Mouse (Mus musculus): Measurements from ENCODE around the gene Cfap97d1. TPM values are rescaled to one million over a fixed set of nuclear protein-coding genes. Genes with fewer than 3 reads are reported as not detected.

The Cfap97d1 gene
- polyA plus RNA-seq, 1 experiment from 2014 or later, result not detected

DNA sequence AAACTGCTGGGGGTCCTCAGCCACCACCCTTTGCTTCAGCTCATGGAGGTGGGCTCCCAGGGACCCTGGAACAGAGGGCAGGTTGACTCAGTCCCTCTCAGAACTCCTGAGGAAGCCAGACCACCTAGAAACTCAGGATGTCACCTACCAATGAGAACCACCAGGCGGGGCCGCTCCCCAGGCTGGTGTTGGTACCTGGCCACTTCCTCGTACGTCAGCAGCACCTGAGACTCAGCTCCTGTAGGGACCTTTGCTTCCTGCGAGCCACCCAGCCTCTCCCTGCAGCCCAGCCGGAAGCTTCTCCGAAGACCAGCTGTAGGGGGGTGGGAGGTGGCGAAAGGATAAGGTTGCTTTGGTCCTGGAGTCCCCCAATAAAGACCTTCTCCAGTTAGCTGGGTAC lies 24.3 kb downstream of the Cfap97d1 start:
- ATAC-seq, result no peak
- H3K27ac ChIP-seq (ENCODE audit: low read depth), result no peak overlapping the region
- H3K4me3 ChIP-seq (ENCODE audit: low read depth, low read length), result no peak overlapping the region
- H3K4me2 ChIP-seq (ENCODE audit: low read depth, low read length), result no peak overlapping the region
- DNase-seq, result no peak
- TF ChIP-seq CTCF (IDR thresholded peaks at IDR 0.05; ENCODE audit: low read depth) (no peak), EP300 (IDR thresholded peaks at IDR 0.05; ENCODE audit: low read depth) (no peak)
- no peaks in the 10 kb centered on the region for H3K27me3 ChIP-seq (ENCODE audit: insufficient read depth, low read length)
- no peak overlapping the region for H3K9ac ChIP-seq (replicated peaks)
- H3K36me3 ChIP-seq (replicated peaks; ENCODE audit: insufficient read depth, low read length), result no peaks in the 10 kb centered on the region
- no peaks in the 10 kb centered on the region for H3K9me3 ChIP-seq (ENCODE audit: low read length)
- 83% methylated on average over 8 of the region's 8 CpGs for WGBS (ENCODE audit: insufficient replicate concordance)
- H3K4me1 ChIP-seq (ENCODE audit: insufficient read depth), result no peaks in the 10 kb centered on the region

DNA sequence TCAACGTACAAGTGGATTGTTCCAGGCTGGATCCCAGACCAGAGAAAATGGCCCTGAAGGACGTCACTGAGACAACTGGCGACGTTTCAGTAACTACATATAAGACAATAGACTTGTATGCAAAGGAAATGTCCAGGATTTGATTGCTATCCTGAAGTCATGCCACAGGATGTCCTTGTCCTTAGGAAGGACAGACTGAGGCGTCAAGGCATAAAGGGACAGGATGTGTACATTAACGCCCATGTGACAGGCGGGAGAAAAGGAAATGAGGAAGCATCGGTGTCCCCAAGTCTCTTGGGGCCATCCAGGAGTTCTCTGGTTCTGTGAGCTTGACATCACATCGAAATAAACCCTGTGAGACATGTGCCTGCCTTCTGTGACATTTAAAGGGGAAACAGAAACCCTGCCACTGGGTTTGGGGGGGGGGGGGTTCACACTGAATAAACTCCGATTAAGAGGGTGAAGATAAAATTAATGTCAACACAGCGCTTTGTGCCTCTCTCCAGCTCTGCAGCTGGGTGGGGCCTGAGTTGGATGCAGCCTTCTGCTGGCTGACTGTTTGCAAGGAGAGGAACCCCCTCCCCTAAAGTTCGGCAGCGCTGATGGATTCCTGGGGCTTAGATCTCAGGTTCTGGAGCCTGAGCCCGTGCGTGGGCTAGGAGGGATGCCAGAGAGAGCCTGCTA lies 25.0 kb downstream of the Cfap97d1 start:
- H3K4me2 ChIP-seq (ENCODE audit: low read depth, low read length), result no peak overlapping the region
- no peaks in the 10 kb centered on the region for H3K4me1 ChIP-seq (ENCODE audit: insufficient read depth)
- TF ChIP-seq CTCF (IDR thresholded peaks at IDR 0.05; ENCODE audit: low read depth), result no peak
- peak; percentile 63 for TF ChIP-seq EP300 (IDR thresholded peaks at IDR 0.05; ENCODE audit: low read depth)
- no peak overlapping the region for H3K27ac ChIP-seq (ENCODE audit: low read depth)
- no peak overlapping the region for H3K4me3 ChIP-seq (ENCODE audit: low read depth, low read length)
- WGBS (ENCODE audit: insufficient replicate concordance), result 64% methylated on average over 15 of the region's 15 CpGs
- no peaks in the 10 kb centered on the region for H3K9me3 ChIP-seq (ENCODE audit: low read length)
- H3K9ac ChIP-seq (replicated peaks), result no peak overlapping the region
- ATAC-seq (peak; percentile 27; the same call in 1 of the 2 replicates), DNase-seq (no peak)
- H3K36me3 ChIP-seq (replicated peaks; ENCODE audit: insufficient read depth, low read length), result no peaks in the 10 kb centered on the region
- H3K27me3 ChIP-seq (ENCODE audit: insufficient read depth, low read length), result no peaks in the 10 kb centered on the region

DNA sequence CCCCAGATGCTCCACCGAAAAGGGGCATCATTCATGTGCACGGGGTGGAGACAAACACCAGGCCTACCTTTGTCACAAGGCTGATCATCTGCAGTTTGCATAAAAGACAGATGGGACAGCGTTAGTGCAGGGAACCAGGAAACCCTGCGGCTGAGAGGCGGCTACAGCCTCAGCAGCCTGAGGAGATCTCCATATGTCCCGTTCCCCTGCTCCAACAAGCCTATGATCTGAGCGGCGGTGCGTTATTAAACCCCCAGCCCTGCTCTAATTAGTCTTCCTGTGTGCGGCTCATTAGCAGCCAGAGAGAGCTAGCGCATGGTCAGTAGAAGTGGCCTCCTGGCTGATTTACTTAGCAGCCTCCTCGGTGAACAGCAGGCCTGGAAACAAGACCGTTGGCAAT lies 26.1 kb downstream of the Cfap97d1 start:
- WGBS (ENCODE audit: insufficient replicate concordance), result 81% methylated on average over 13 of the region's 13 CpGs
- ATAC-seq, result no peak

GRCm38 (mm10) chr11:102011510-102011909 lies 27.4 kb downstream of the Cfap97d1 start:
- H3K4me1 ChIP-seq (ENCODE audit: insufficient read depth), result no peaks in the 10 kb centered on the region
- DNase-seq, result no peak
- no peak overlapping the region for H3K4me2 ChIP-seq (ENCODE audit: low read depth, low read length)
- H3K9ac ChIP-seq (replicated peaks), result no peak overlapping the region
- ATAC-seq, result no peak
- H3K27me3 ChIP-seq (ENCODE audit: insufficient read depth, low read length), result no peaks in the 10 kb centered on the region
- TF ChIP-seq CTCF (IDR thresholded peaks at IDR 0.05; ENCODE audit: low read depth) (no peak), EP300 (IDR thresholded peaks at IDR 0.05; ENCODE audit: low read depth) (no peak)
- no peaks in the 10 kb centered on the region for H3K36me3 ChIP-seq (replicated peaks; ENCODE audit: insufficient read depth, low read length)
- 78% methylated on average over 8 of the region's 8 CpGs for WGBS (ENCODE audit: insufficient replicate concordance)
- H3K4me3 ChIP-seq (ENCODE audit: low read depth, low read length), result no peak overlapping the region
- no peak overlapping the region for H3K27ac ChIP-seq (ENCODE audit: low read depth)
- no peaks in the 10 kb centered on the region for H3K9me3 ChIP-seq (ENCODE audit: low read length)

More for the DNA sequence above, 26.1 kb downstream of the Cfap97d1 start:
- DNase-seq, result no peak
- H3K27ac ChIP-seq (ENCODE audit: low read depth), result no peak overlapping the region
- no peaks in the 10 kb centered on the region for H3K4me1 ChIP-seq (ENCODE audit: insufficient read depth)
- H3K9ac ChIP-seq (replicated peaks), result no peak overlapping the region
- no peak overlapping the region for H3K4me2 ChIP-seq (ENCODE audit: low read depth, low read length)
- H3K36me3 ChIP-seq (replicated peaks; ENCODE audit: insufficient read depth, low read length), result no peaks in the 10 kb centered on the region
- H3K4me3 ChIP-seq (ENCODE audit: low read depth, low read length), result no peak overlapping the region
- H3K9me3 ChIP-seq (ENCODE audit: low read length), result no peaks in the 10 kb centered on the region
- TF ChIP-seq CTCF (IDR thresholded peaks at IDR 0.05; ENCODE audit: low read depth) (no peak), EP300 (IDR thresholded peaks at IDR 0.05; ENCODE audit: low read depth) (no peak)
- no peaks in the 10 kb centered on the region for H3K27me3 ChIP-seq (ENCODE audit: insufficient read depth, low read length)

GRCm38 (mm10) chr11:102013201-102013600 lies 29.1 kb downstream of the Cfap97d1 start:
- no peaks in the 10 kb centered on the region for H3K27me3 ChIP-seq (ENCODE audit: insufficient read depth, low read length)
- no peak overlapping the region for H3K4me2 ChIP-seq (ENCODE audit: low read depth, low read length)
- DNase-seq (no peak), ATAC-seq (no peak)
- H3K4me1 ChIP-seq (ENCODE audit: insufficient read depth), result no peaks in the 10 kb centered on the region
- H3K36me3 ChIP-seq (replicated peaks; ENCODE audit: insufficient read depth, low read length), result no peaks in the 10 kb centered on the region
- H3K9me3 ChIP-seq (ENCODE audit: low read length), result no peaks in the 10 kb centered on the region
- no peak overlapping the region for H3K27ac ChIP-seq (ENCODE audit: low read depth)
- no peak overlapping the region for H3K4me3 ChIP-seq (ENCODE audit: low read depth, low read length)
- no peak overlapping the region for H3K9ac ChIP-seq (replicated peaks)
- 78% methylated on average over 8 of the region's 8 CpGs for WGBS (ENCODE audit: insufficient replicate concordance)
- TF ChIP-seq CTCF (IDR thresholded peaks at IDR 0.05; ENCODE audit: low read depth), result 0 out of 2 replicates have a peak, but pooled peaks have one; percentile 5
- no peak for TF ChIP-seq EP300 (IDR thresholded peaks at IDR 0.05; ENCODE audit: low read depth)

DNA sequence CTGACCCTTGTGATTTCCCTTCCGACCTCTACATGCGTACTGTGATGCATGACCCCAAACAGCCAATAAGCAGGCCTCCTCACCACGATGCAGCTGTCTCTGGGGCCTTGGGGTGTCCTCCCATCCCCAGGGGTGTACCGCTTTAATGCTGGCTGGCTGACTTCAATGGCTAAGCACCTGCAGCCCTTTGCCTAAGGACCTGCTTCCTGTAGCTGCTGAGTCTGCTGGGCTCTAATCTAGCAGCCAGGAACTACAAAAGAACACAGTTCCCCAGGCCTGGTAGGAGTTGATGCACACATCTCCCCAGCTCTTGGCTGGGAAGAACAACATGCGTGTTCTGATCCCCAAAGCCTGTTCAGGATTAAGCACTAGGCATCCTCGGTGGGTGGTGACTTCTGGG lies 31.4 kb downstream of the Cfap97d1 start:
- 55% methylated on average over 6 of the region's 6 CpGs for WGBS (ENCODE audit: insufficient replicate concordance)
- peak; percentile 47; the same call in 1 of the 2 replicates for ATAC-seq
- Histone ChIP-seq H3K27me3 (ENCODE audit: insufficient read depth, low read length) (no peaks in the 10 kb centered on the region), H3K4me3 (ENCODE audit: low read depth, low read length) (no peak overlapping the region), H3K9ac (replicated peaks) (no peak overlapping the region), H3K4me1 (ENCODE audit: insufficient read depth) (no peaks in the 10 kb centered on the region), H3K27ac (ENCODE audit: low read depth) (no peak overlapping the region), H3K9me3 (ENCODE audit: low read length) (no peaks in the 10 kb centered on the region), H3K36me3 (replicated peaks; ENCODE audit: insufficient read depth, low read length) (no peaks in the 10 kb centered on the region), H3K4me2 (ENCODE audit: low read depth, low read length) (no peak overlapping the region)
- no peak for DNase-seq
- TF ChIP-seq EP300 (IDR thresholded peaks at IDR 0.05; ENCODE audit: low read depth) (no peak), CTCF (IDR thresholded peaks at IDR 0.05; ENCODE audit: low read depth) (no peak)

Data from liver, postnatal 0 days (tissue).